8 mouse cellular contexts compared by ENCODE assay signal in the genomic region with DNA sequence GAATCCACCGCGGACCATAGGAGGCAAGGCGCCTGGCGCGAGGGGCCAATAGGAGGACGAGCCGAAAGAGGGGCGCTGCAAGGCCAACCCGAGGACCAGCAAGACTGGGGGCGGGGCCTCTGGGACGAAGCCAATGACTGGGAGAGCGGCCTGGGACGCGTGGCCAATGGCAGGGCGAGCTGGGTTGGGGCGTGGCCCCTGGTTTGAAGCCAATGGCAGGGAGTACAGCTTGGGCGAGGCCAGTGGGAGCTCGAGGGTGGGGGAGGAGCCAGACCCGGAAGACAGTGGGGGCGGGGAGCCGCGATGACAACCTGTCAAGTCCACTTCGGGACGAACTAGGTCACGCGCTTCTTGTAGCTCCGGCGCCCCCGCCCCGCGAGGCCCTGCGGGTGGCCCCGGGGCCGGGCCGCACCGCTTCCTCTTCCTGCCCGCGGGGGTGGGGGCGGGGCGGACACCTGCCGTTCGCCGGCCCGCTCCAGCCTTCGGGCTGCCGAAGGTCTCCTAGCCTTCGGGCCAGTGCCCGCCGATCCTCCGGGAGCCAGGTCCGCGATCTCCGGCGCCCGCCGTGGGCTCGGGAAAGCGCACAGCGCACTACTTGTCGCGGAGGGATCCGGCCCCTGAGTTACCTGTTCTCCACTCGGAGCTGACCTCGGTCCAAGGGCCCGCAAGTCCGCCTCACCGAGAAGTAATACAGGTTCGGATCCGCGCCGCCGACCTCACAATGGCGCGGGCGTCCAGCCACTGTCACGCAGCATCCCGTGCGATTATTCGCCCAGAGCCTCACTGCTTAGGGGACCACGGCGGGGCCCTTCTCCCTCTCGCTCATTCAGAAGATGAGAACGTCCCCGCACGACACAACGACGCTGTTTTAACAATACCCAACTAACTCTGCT. TPM values are rescaled to one million over a fixed set of nuclear protein-coding genes. Genes with fewer than 3 reads are reported as not detected.
DNase-seq lines count a peak whose midpoint lies in the region; ATAC-seq and TF ChIP-seq lines count a peak whose summit lies in the region.

No protein-coding gene starts in this region.

- no peaks in the 10 kb centered on the region for H3K27me3 ChIP-seq in ES-Bruce4 (ENCODE audit: control insufficient read depth, insufficient read depth, low read length, poor library complexity, severe bottlenecking)
- H3K27me3 ChIP-seq in forebrain, embryonic 13.5 days = no peaks in the 10 kb centered on the region
- no peaks in the 10 kb centered on the region for H3K27me3 ChIP-seq in liver, postnatal 0 days (ENCODE audit: insufficient read depth, low read length)
- no peaks in the 10 kb centered on the region for H3K27me3 ChIP-seq in neural tube, embryonic 14.5 days (ENCODE audit: control insufficient read depth, insufficient read depth, low read length)

- H3K4me3 ChIP-seq in ES-Bruce4 (ENCODE audit: low read depth, low read length) = peak overlapping the region; percentile 87
- H3K4me3 ChIP-seq in forebrain, embryonic 13.5 days = peak overlapping the region; percentile 72
- peak overlapping the region; percentile 76 for H3K4me3 ChIP-seq in liver, postnatal 0 days (ENCODE audit: low read depth, low read length)
- H3K4me3 ChIP-seq in neural tube, embryonic 14.5 days (ENCODE audit: low read depth, low read length) = peak overlapping the region; percentile 72

- H3K9me3 ChIP-seq in ES-Bruce4 (replicated peaks; ENCODE audit: control insufficient read depth, insufficient read depth, low read length, poor library complexity, severe bottlenecking) = no peaks in the 10 kb centered on the region
- no peaks in the 10 kb centered on the region for H3K9me3 ChIP-seq in forebrain, embryonic 13.5 days (replicated peaks)
- no peaks in the 10 kb centered on the region for H3K9me3 ChIP-seq in liver, postnatal 0 days (ENCODE audit: low read length)
- H3K9me3 ChIP-seq in neural tube, embryonic 14.5 days (ENCODE audit: control insufficient read depth, low read length) = no peaks in the 10 kb centered on the region

- peak overlapping the region; percentile 82 for H3K9ac ChIP-seq in ES-Bruce4 (ENCODE audit: low read depth, poor library complexity, severe bottlenecking)
- peak overlapping the region; percentile 79 for H3K9ac ChIP-seq in forebrain, embryonic 13.5 days
- H3K9ac ChIP-seq in liver, postnatal 0 days (replicated peaks) = peak overlapping the region; percentile 87
- peak overlapping the region; percentile 78 for H3K9ac ChIP-seq in neural tube, embryonic 14.5 days (replicated peaks; ENCODE audit: low read depth, low read length)

- H3K4me1 ChIP-seq in ES-Bruce4 (ENCODE audit: control insufficient read depth, insufficient read depth, low read length) = peaks cover 5% of the 10 kb centered on the region
- peaks cover 20% of the 10 kb centered on the region for H3K4me1 ChIP-seq in forebrain, embryonic 13.5 days
- peaks cover 22% of the 10 kb centered on the region for H3K4me1 ChIP-seq in liver, postnatal 0 days (ENCODE audit: insufficient read depth)
- H3K4me1 ChIP-seq in neural tube, embryonic 14.5 days (ENCODE audit: control insufficient read depth, insufficient read depth, low read length) = no peaks in the 10 kb centered on the region

- TF ChIP-seq CTCF in ES-Bruce4 (IDR thresholded peaks at IDR 0.05; ENCODE audit: low read depth, low read length) = no peak
- TF ChIP-seq CTCF in liver, postnatal 0 days (IDR thresholded peaks at IDR 0.05; ENCODE audit: low read depth) = peak; percentile 38

- peak; percentile 74 for TF ChIP-seq EP300 in ES-Bruce4 (IDR thresholded peaks at IDR 0.05; ENCODE audit: insufficient read depth, low read depth, low read length)
- no peak for TF ChIP-seq EP300 in liver, postnatal 0 days (IDR thresholded peaks at IDR 0.05; ENCODE audit: low read depth)

- TF ChIP-seq POLR2A in ES-Bruce4 (IDR thresholded peaks at IDR 0.05; ENCODE audit: insufficient read depth, low read length) = no peak

- peak overlapping the region; percentile 60 for H3K27ac ChIP-seq in ES-Bruce4 (ENCODE audit: insufficient read depth, low read length)
- H3K27ac ChIP-seq in forebrain, embryonic 13.5 days = peak overlapping the region; percentile 97
- H3K27ac ChIP-seq in liver, postnatal 0 days (ENCODE audit: low read depth) = peak overlapping the region; percentile 100
- peak overlapping the region; percentile 96 for H3K27ac ChIP-seq in neural tube, embryonic 14.5 days (ENCODE audit: low read depth, low read length)

- ATAC-seq in cerebellum, adult (ENCODE audit: insufficient number of reproducible peaks, low FRiP score, low TSS enrichment) = peak; percentile 82
- ATAC-seq in forebrain, embryonic 13.5 days = peak; percentile 99
- ATAC-seq in liver, postnatal 0 days = peak; percentile 98
- ATAC-seq in neural tube, embryonic 14.5 days (ENCODE audit: low read depth) = peak; percentile 99

- WGBS in forebrain, embryonic 13.5 days = under 1% methylated on average over 65 of the region's 87 CpGs
- under 1% methylated on average over 87 of the region's 87 CpGs for WGBS in large intestine, adult 2 months
- under 1% methylated on average over 71 of the region's 87 CpGs for WGBS in liver, postnatal 0 days (ENCODE audit: insufficient replicate concordance)
- under 1% methylated on average over 74 of the region's 87 CpGs for WGBS in neural tube, embryonic 14.5 days

- intact Hi-C loops in heart, postnatal 10 days (cut with DNase I) = loop anchor here (1.0 to 5.0 kb wide), 2 partner anchors 30 to 92 kb away; no protein-coding TSS in a partner anchor

- DNase-seq in heart, postnatal 10 days = peak; percentile 100
- DNase-seq in large intestine, adult 2 months (ENCODE audit: low read depth, low spot score) = peak; percentile 99
- peak; percentile 100 for DNase-seq in liver, postnatal 0 days
- peak; percentile 100 for DNase-seq in testis, postnatal 10 days (ENCODE audit: low spot score)

- H3K4me2 ChIP-seq in forebrain, embryonic 13.5 days = peak overlapping the region; percentile 64
- peak overlapping the region; percentile 80 for H3K4me2 ChIP-seq in liver, postnatal 0 days (ENCODE audit: low read depth, low read length)
- peak overlapping the region; percentile 78 for H3K4me2 ChIP-seq in neural tube, embryonic 14.5 days (ENCODE audit: low read depth, low read length)

- H3K36me3 ChIP-seq in ES-Bruce4 (ENCODE audit: control insufficient read depth, insufficient read depth, low read length, poor library complexity, severe bottlenecking) = no peaks in the 10 kb centered on the region
- no peaks in the 10 kb centered on the region for H3K36me3 ChIP-seq in forebrain, embryonic 13.5 days (ENCODE audit: poor library complexity, severe bottlenecking)
- no peaks in the 10 kb centered on the region for H3K36me3 ChIP-seq in liver, postnatal 0 days (replicated peaks; ENCODE audit: insufficient read depth, low read length)
- no peaks in the 10 kb centered on the region for H3K36me3 ChIP-seq in neural tube, embryonic 14.5 days (ENCODE audit: control insufficient read depth, insufficient read depth, low read length)

RNA-seq across cellular contexts. Expression of a gene that starts 13.9 kb away (rescaled TPM):
- polyA plus RNA-seq in ES-Bruce4 (2011; ENCODE audit: insufficient read depth, insufficient read length, low read depth, missing spikeins) = not detected in 2 replicates
- polyA plus RNA-seq in forebrain, embryonic 13.5 days (2015; fragmentation: Nextera tagmentation; extraction: Ambion mirVana) = not detected in 2 replicates
- not detected for total RNA-seq in heart, postnatal 10 days (2021)
- not detected in 2 replicates for polyA plus RNA-seq in large intestine, adult 2 months (2012; rRNA removed)
- polyA plus RNA-seq in liver, postnatal 0 days (2015; fragmentation: Nextera tagmentation; extraction: Ambion mirVana) = not detected in 2 replicates
- polyA plus RNA-seq in neural tube, embryonic 14.5 days (2014; fragmentation: Nextera tagmentation; extraction: Ambion mirVana) = not detected in 2 replicates

RNA-seq across cellular contexts. Expression of a gene that starts 31.2 kb away (rescaled TPM):
- polyA plus RNA-seq in ES-Bruce4 (2011; ENCODE audit: insufficient read depth, insufficient read length, low read depth, missing spikeins) = 24.4 and 27.1 TPM in 2 replicates
- polyA plus RNA-seq in forebrain, embryonic 13.5 days (2015; fragmentation: Nextera tagmentation; extraction: Ambion mirVana) = 24.1 and 25.0 TPM in 2 replicates
- 10 to 100 TPM; 45.3 to 46.7 TPM for total RNA-seq in heart, postnatal 10 days (2021)
- 8.0 and 16.9 TPM in 2 replicates for polyA plus RNA-seq in large intestine, adult 2 months (2012; rRNA removed)
- polyA plus RNA-seq in liver, postnatal 0 days (2015; fragmentation: Nextera tagmentation; extraction: Ambion mirVana) = 3.7 and 4.1 TPM in 2 replicates
- polyA plus RNA-seq in neural tube, embryonic 14.5 days (2014; fragmentation: Nextera tagmentation; extraction: Ambion mirVana) = 29.7 and 31.6 TPM in 2 replicates

Comparison
In these comparisons a context has a peak if more than half of its experiments do, and no peak if none do; other contexts are left out.
1. Peak in every context shown above with its lines: DNase-seq, ATAC-seq, H3K4me3 ChIP-seq and H3K27ac ChIP-seq.